Mouse (Mus musculus): ENCODE results near the gene Vps37b. TPM values are rescaled to one million over a fixed set of nuclear protein-coding genes. Genes with fewer than 3 reads are reported as not detected.

Vps37b gene
- polyA plus RNA-seq (2015; fragmentation: Nextera tagmentation; extraction: Ambion mirVana) = 16.7 and 17.8 TPM in 2 replicates

DNA sequence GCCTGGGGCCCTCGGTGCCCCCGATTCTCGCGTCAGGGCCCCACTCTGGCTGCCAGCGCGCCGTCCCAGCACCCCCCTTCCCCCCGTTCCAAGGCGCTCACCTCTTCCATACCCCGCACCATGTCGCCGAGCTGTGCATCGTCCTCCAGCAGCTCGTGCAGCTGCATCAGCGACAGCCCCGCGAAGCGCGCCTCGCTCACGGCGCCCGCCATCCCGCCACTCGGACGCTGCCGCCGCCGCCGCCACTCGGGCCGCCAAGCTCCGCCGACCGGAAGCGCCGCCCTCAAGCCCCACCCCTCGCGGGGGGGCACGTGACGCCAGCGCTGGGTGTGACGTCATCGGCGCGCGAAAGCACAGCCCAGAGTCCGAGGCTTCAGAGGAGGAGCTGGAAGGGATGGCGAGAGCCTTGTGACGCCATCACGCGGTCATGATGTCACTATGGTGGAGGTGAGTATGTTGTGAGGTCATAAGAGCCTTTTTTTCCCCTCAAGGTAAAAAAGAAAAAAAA lies at the start of gene Vps37b:
Gene Vps37b, minus strand, starts transcription at position 270 of the 508 bp plus-strand sequence.
- no peak for TF ChIP-seq CTCF (IDR thresholded peaks at IDR 0.05; ENCODE audit: low read depth)
- Histone ChIP-seq H3K27ac (ENCODE audit: low read depth, low read length) (peak within 1 kb of the TSS; percentile 88), H3K4me1 (replicated peaks; ENCODE audit: control insufficient read depth, insufficient read depth, low read length) (peaks cover 5% of the 10 kb centered on the region; the same call in 1 of the 2 replicates), H3K4me3 (ENCODE audit: low read depth, low read length) (peak within 1 kb of the TSS; percentile 93), H3K36me3 (ENCODE audit: control insufficient read depth, insufficient read depth) (no peaks in the 10 kb centered on the region), H3K4me2 (replicated peaks; ENCODE audit: low read depth) (peak within 1 kb of the TSS; percentile 89), H3K27me3 (replicated peaks; ENCODE audit: control insufficient read depth, insufficient read depth, low read length) (no peaks in the 10 kb centered on the region), H3K9me3 (ENCODE audit: control insufficient read depth) (no peaks in the 10 kb centered on the region), H3K9ac (ENCODE audit: low read depth, low read length) (peak within 1 kb of the TSS; percentile 86)
- ATAC-seq = peak; percentile 85
- under 1% methylated on average over 52 of the region's 52 CpGs for WGBS

DNA sequence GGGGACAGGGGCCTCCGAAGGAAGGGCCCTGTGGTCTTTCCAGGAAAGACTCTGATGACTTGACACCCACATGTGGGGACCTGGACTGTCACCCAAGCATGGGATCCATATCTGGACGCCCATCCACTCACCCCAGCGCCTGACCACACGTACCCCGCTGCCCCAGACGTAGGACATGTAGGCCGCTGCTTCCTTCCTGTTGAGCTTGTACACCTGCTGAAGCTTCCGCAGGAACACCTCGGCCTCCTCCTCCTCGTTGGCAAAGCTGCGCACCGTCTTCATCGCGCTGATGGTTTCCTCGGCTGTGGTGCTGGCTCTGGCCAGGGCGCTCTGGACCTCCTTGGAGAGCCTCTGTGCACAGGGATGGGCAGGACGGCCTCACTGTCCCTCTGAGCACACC lies 47.8 kb upstream of the Vps37b start:
- no peak overlapping the region for H3K4me2 ChIP-seq (replicated peaks; ENCODE audit: low read depth)
- no peak overlapping the region for H3K4me3 ChIP-seq (ENCODE audit: low read depth, low read length)
- H3K36me3 ChIP-seq (ENCODE audit: control insufficient read depth, insufficient read depth) = no peaks in the 10 kb centered on the region
- peaks cover 4% of the 10 kb centered on the region; the same call in 1 of the 2 replicates for H3K4me1 ChIP-seq (replicated peaks; ENCODE audit: control insufficient read depth, insufficient read depth, low read length)
- no peaks in the 10 kb centered on the region for H3K9me3 ChIP-seq (ENCODE audit: control insufficient read depth)
- no peak for TF ChIP-seq CTCF (IDR thresholded peaks at IDR 0.05; ENCODE audit: low read depth)
- WGBS = 91% methylated on average over 17 of the region's 17 CpGs
- no peak for ATAC-seq
- no peaks in the 10 kb centered on the region for H3K27me3 ChIP-seq (replicated peaks; ENCODE audit: control insufficient read depth, insufficient read depth, low read length)
- H3K27ac ChIP-seq (ENCODE audit: low read depth, low read length) = no peak overlapping the region
- no peak overlapping the region for H3K9ac ChIP-seq (ENCODE audit: low read depth, low read length)

DNA sequence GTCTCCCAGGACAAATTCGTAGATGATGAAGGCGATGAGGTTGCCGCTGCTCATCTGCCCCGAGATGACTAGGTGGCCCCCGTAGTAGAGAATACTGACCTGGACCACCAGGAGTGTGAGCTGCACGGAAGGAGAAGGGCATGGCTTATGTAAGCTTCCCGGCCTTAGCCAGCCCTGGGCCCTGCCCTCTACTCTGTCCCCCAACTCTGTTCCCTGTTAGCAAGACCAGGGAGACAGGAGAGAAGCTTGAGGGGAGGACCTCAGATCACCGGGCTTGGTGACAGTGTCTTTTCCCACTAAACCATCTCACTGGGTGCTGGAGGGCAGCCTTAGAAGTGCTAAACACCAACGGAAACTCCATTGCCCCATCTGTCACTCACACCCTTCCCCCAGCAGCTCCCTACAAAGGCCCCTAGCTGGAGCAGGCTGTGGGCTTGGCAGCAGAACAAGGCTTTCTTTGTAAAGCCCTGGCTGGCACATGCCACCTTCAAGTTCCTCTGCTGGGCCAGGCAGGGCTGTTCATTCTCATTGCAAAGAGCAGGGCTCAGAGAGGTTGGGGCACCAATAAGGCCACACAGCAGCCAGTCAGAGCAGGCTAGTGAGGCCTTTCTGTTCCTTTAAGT lies 46.8 kb upstream of the Vps37b start:
- H3K9me3 ChIP-seq (ENCODE audit: control insufficient read depth) = no peaks in the 10 kb centered on the region
- H3K4me1 ChIP-seq (replicated peaks; ENCODE audit: control insufficient read depth, insufficient read depth, low read length) = peaks cover 4% of the 10 kb centered on the region; the same call in 1 of the 2 replicates
- H3K27me3 ChIP-seq (replicated peaks; ENCODE audit: control insufficient read depth, insufficient read depth, low read length) = no peaks in the 10 kb centered on the region
- 65% methylated on average over 9 of the region's 9 CpGs for WGBS
- no peak overlapping the region for H3K4me3 ChIP-seq (ENCODE audit: low read depth, low read length)
- no peak for ATAC-seq
- H3K4me2 ChIP-seq (replicated peaks; ENCODE audit: low read depth) = no peak overlapping the region
- TF ChIP-seq CTCF (IDR thresholded peaks at IDR 0.05; ENCODE audit: low read depth) = no peak
- H3K36me3 ChIP-seq (ENCODE audit: control insufficient read depth, insufficient read depth) = no peaks in the 10 kb centered on the region
- no peak overlapping the region for H3K27ac ChIP-seq (ENCODE audit: low read depth, low read length)
- no peak overlapping the region for H3K9ac ChIP-seq (ENCODE audit: low read depth, low read length)

DNA sequence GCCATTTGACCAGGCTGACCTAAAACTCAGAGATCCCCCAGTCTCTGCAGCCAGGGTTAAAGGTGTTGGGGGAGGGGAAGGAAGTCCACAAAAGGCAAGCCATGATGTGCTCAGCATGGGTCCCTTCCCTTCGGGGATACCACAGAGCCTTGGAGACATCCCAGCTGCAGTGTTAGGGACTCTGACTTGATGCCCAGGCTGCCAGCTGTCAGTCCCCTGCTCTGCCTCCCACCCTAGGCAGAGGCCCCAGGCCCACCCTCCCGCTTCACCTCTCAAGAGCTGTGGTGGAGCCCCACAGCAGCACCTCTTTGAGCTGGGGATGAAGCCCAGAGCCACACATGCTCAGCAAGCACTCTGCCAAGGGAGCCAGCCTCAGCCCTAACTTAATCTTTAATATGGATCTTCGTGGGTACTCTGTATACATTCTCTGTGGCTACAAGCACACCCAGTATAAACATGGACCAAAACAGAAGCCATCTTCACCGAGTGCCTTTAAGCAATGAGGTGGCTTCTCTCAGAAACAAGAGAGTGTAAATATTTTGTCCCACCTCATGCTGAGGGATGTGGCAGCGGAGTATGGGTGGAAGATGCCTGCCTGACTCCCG lies 45.9 kb upstream of the Vps37b start:
- no peak overlapping the region for H3K27ac ChIP-seq (ENCODE audit: low read depth, low read length)
- WGBS = 69% methylated on average over 6 of the region's 6 CpGs
- H3K9me3 ChIP-seq (ENCODE audit: control insufficient read depth) = no peaks in the 10 kb centered on the region
- H3K4me3 ChIP-seq (ENCODE audit: low read depth, low read length) = no peak overlapping the region
- H3K36me3 ChIP-seq (ENCODE audit: control insufficient read depth, insufficient read depth) = no peaks in the 10 kb centered on the region
- H3K27me3 ChIP-seq (replicated peaks; ENCODE audit: control insufficient read depth, insufficient read depth, low read length) = no peaks in the 10 kb centered on the region
- peaks cover 4% of the 10 kb centered on the region; the same call in 1 of the 2 replicates for H3K4me1 ChIP-seq (replicated peaks; ENCODE audit: control insufficient read depth, insufficient read depth, low read length)
- no peak overlapping the region for H3K9ac ChIP-seq (ENCODE audit: low read depth, low read length)
- no peak for ATAC-seq
- H3K4me2 ChIP-seq (replicated peaks; ENCODE audit: low read depth) = no peak overlapping the region
- TF ChIP-seq CTCF (IDR thresholded peaks at IDR 0.05; ENCODE audit: low read depth) = no peak

DNA sequence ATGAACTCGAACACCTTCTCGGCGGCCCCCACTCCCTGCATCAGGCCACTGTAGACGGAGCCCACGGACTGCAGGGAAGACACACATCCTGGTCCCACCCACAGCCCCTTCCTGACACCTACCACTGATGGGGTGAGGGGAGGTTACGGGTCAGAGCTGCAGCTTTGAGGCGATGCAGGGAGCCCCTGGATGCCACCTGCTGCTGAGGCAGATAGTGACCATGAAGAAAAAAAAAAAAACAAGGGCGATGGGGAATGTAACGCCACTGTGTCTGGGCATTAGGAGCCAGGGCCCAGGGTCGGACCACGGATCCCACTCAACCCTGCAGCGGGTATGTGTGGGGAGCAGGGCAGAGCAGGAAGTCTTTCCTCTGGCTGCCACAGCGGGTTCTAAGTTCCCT lies 45.2 kb upstream of the Vps37b start:
- Histone ChIP-seq H3K9me3 (ENCODE audit: control insufficient read depth) (no peaks in the 10 kb centered on the region), H3K36me3 (ENCODE audit: control insufficient read depth, insufficient read depth) (no peaks in the 10 kb centered on the region), H3K27ac (ENCODE audit: low read depth, low read length) (peak overlapping the region; percentile 63; the same call in 1 of the 2 replicates), H3K9ac (ENCODE audit: low read depth, low read length) (no peak overlapping the region), H3K4me2 (replicated peaks; ENCODE audit: low read depth) (no peak overlapping the region), H3K4me3 (ENCODE audit: low read depth, low read length) (no peak overlapping the region), H3K4me1 (replicated peaks; ENCODE audit: control insufficient read depth, insufficient read depth, low read length) (peaks cover 4% of the 10 kb centered on the region; the same call in 1 of the 2 replicates), H3K27me3 (replicated peaks; ENCODE audit: control insufficient read depth, insufficient read depth, low read length) (no peaks in the 10 kb centered on the region)
- WGBS = 86% methylated on average over 13 of the region's 13 CpGs
- no peak for ATAC-seq
- TF ChIP-seq CTCF (IDR thresholded peaks at IDR 0.05; ENCODE audit: low read depth) = no peak

DNA sequence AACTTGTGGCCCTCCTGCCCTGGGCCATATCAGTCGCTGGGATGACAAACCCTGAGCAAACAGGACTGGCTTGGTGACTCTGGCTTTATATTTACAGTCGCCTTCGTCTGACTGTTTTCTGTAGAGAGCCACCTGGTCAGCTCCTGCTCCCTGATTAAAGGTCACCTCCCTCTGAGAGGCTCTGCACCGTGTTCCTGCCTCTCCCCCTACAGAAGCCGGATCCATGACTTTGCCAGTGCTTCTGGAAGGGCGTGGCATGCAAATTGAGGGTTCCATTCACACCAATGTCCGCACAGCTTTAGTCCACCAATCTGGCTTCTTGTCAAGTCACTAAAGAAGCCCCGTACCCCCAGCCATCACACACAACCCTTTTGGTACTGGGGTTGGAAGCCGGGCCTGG lies 44.5 kb upstream of the Vps37b start:
- peaks cover 4% of the 10 kb centered on the region; the same call in 1 of the 2 replicates for H3K4me1 ChIP-seq (replicated peaks; ENCODE audit: control insufficient read depth, insufficient read depth, low read length)
- WGBS = 39% methylated on average over 9 of the region's 9 CpGs
- peak overlapping the region; percentile 63 for H3K27ac ChIP-seq (ENCODE audit: low read depth, low read length)
- H3K9me3 ChIP-seq (ENCODE audit: control insufficient read depth) = no peaks in the 10 kb centered on the region
- ATAC-seq = peak; percentile 73
- no peaks in the 10 kb centered on the region for H3K27me3 ChIP-seq (replicated peaks; ENCODE audit: control insufficient read depth, insufficient read depth, low read length)
- no peak overlapping the region for H3K9ac ChIP-seq (ENCODE audit: low read depth, low read length)
- TF ChIP-seq CTCF (IDR thresholded peaks at IDR 0.05; ENCODE audit: low read depth) = no peak
- H3K4me3 ChIP-seq (ENCODE audit: low read depth, low read length) = no peak overlapping the region
- no peak overlapping the region for H3K4me2 ChIP-seq (replicated peaks; ENCODE audit: low read depth)
- H3K36me3 ChIP-seq (ENCODE audit: control insufficient read depth, insufficient read depth) = no peaks in the 10 kb centered on the region
